Mouse (Mus musculus) kidney, embryonic 16.5 days (tissue): ENCODE measurements around the gene Slc8b1. TPM values are rescaled to one million over a fixed set of nuclear protein-coding genes. Genes with fewer than 3 reads are reported as not detected.

Source experiments
- ATAC-seq: fragments of 200-750 bp; cut with Nextera tagmentation; 2 replicates; pipeline ENCODE4 v1.8.0; 2017; ENCODE audit warnings: moderate TSS enrichment; ENCODE audit not compliant: low FRiP score, low TSS enrichment
- H3K27ac ChIP-seq: fragments of 300-500 bp; sonication (generic); 2 replicates; pipeline ENCODE4 v1.5.1; 2014; ENCODE audit warnings: low read length
- H3K27me3 ChIP-seq: fragments of 300-500 bp; sonication (generic); 2 replicates; pipeline ENCODE4 v1.6.1; 2014; ENCODE audit warnings: low read length, control low read depth, mixed read lengths; ENCODE audit not compliant: insufficient read depth
- H3K36me3 ChIP-seq: fragments of 300-500 bp; sonication (generic); 2 replicates; pipeline ENCODE4 v1.6.1; 2014; ENCODE audit warnings: low read length, control low read depth, mixed read lengths; ENCODE audit not compliant: insufficient read depth
- H3K4me1 ChIP-seq: fragments of 300-500 bp; sonication (generic); 2 replicates; pipeline ENCODE4 v1.6.1; 2014; ENCODE audit warnings: low read length, control low read depth, mixed read lengths; ENCODE audit not compliant: insufficient read depth
- H3K4me2 ChIP-seq: fragments of 300-500 bp; sonication (generic); replicated peaks from 2 replicates; pipeline ENCODE4 v1.6.1; 2014; ENCODE audit warnings: low read depth, low read length
- H3K4me3 ChIP-seq: fragments of 300-500 bp; sonication (generic); 2 replicates; pipeline ENCODE4 v1.5.1; 2014; ENCODE audit warnings: mild to moderate bottlenecking, low read length
- H3K9ac ChIP-seq: fragments of 300-500 bp; sonication (generic); replicated peaks from 2 replicates; pipeline ENCODE4 v1.6.1; 2014; ENCODE audit warnings: low read length
- H3K9me3 ChIP-seq: fragments of 300-500 bp; sonication (generic); 2 replicates; pipeline ENCODE4 v1.6.1; 2016; ENCODE audit warnings: low read length, control low read depth
- WGBS: fragments of 180-500 bp; shearing (Covaris S2); extraction: QIAGEN DNeasy Blood & Tissue Kit; methylation state at CpG from one replicate; pipeline ENCODE4 v1.1.7; 2014; 5-methylcytosine and 5-hydroxymethylcytosine counted together
- polyA plus RNA-seq: library from polyadenylated mRNA; unstranded; fragments of >200 nt; fragmentation: Nextera tagmentation; extraction: Ambion mirVana; gene quantifications from 2 replicates; pipeline ENCODE4 v1.2.1, GENCODE M21; 2015

Slc8b1 gene
- polyA plus RNA-seq, 1 experiment from 2014 or later: 10.1 TPM

DNA sequence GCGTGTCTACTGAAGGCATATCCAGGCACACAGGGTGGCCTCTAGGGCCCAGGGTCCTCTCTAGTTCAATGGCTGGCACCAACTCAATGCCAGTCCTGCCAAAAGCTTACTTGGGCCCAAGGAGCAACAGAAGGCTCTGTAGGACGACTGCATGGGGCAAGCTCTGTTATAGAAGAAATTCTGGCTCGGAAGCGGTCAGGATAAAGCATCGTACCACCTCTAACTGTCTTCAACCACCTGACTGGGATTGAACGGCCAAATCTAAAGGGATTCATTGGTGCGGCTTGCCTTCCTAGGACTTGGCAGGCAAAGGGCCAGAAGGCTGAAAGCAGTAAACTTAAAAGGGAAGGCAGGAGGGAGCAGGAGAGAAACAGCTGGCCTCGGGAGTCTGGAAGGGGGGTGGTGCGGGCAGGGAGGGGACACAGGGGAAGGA is 57.4 kb downstream of the Slc8b1 start:
- H3K27ac ChIP-seq: peak overlapping the region; percentile 76; the same call in 1 of the 2 replicates
- no peak overlapping the region for H3K4me3 ChIP-seq
- H3K4me1 ChIP-seq: peaks cover 86% of the 10 kb centered on the region
- no peak overlapping the region for H3K4me2 ChIP-seq
- no peaks in the 10 kb centered on the region for H3K9me3 ChIP-seq
- peak overlapping the region; percentile 25; the same call in 1 of the 2 replicates for H3K9ac ChIP-seq
- 48% methylated on average over 9 of the region's 9 CpGs for WGBS
- no peak for ATAC-seq
- H3K27me3 ChIP-seq: no peaks in the 10 kb centered on the region
- peaks cover 2% of the 10 kb centered on the region; the same call in 1 of the 2 replicates for H3K36me3 ChIP-seq

DNA sequence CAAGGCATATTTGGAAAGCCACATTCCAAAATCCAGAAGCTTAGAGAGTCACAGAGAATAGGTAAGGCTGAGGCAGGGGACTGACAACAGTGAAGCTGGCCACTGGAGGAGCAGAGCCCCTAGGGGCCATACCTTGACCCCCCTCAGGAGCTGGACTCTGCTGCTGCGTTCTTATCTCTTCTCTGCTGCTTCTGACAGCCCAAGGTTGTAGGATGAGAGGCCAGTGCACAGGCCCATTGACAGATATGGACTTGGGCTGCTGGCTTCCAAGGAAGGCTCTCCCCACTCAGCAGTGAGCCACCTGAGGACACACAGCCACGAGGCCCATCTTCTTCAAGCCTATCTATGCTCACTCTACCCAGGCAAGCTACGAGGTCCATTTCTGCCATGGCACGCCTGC is 58.0 kb downstream of the Slc8b1 start:
- H3K4me3 ChIP-seq: no peak overlapping the region
- no peak overlapping the region for H3K27ac ChIP-seq
- peaks cover 80% of the 10 kb centered on the region for H3K4me1 ChIP-seq
- no peak overlapping the region for H3K4me2 ChIP-seq
- H3K36me3 ChIP-seq: peaks cover 4% of the 10 kb centered on the region; the same call in 1 of the 2 replicates
- no peaks in the 10 kb centered on the region for H3K9me3 ChIP-seq
- no peaks in the 10 kb centered on the region for H3K27me3 ChIP-seq
- no peak for ATAC-seq
- H3K9ac ChIP-seq: no peak overlapping the region
- WGBS: 82% methylated on average over 4 of the region's 4 CpGs

DNA sequence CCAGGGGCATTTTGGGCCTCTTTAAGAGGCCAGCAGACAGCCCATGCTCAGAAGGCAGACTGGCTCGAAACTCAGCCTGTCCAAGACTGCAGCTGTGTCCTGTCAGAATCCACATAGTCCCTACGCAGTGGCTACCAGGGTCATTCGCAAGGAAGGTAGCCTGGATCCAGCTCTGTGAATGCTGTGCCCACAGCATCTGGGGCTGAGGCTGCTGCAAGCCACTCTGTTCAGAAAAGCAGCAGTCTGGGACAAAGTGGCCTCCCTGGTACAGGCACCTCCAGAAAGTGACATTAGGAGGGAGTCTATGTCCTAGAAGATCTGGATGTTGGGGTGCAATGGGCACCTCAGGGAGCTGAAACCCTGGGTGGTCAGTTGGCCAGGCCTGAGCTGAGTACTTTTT is 58.8 kb downstream of the Slc8b1 start:
- no peak overlapping the region for H3K27ac ChIP-seq
- ATAC-seq: no peak
- no peak overlapping the region for H3K4me3 ChIP-seq
- peaks cover 4% of the 10 kb centered on the region; the same call in 1 of the 2 replicates for H3K36me3 ChIP-seq
- H3K27me3 ChIP-seq: no peaks in the 10 kb centered on the region
- WGBS: 66% methylated on average over 3 of the region's 3 CpGs
- no peaks in the 10 kb centered on the region for H3K9me3 ChIP-seq
- no peak overlapping the region for H3K4me2 ChIP-seq
- peaks cover 74% of the 10 kb centered on the region for H3K4me1 ChIP-seq
- no peak overlapping the region for H3K9ac ChIP-seq

DNA sequence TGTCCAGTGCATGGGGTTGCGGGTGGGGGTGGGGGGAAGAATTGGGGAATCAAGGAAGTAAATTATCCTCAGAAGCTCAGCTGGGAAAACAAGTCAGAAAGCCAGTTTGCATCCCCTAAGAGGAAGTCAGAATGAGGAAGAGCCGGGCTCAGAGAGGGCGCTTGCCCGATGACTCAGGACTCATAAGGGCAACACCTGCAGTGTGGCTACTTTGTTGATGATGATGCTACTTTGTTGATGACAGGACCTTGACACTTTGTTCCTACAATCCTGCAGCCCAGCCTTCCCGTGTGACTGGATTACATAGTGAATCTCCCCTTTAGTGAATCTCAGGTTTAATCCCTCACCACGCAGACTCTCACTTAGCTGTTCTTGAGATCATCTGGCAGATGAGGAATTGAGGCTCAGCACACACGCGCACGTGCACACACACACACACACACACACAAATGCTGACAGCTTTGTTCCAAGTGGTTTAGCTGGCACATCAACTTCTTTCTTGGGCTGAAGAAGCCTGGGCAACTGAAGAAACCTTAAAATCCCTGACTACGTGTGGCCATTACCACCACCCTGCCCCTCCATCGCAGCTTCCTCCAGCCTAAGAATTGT is 59.4 kb downstream of the Slc8b1 start:
- Histone ChIP-seq H3K27ac (peak overlapping the region; percentile 66; the same call in 1 of the 2 replicates), H3K9ac (no peak overlapping the region), H3K27me3 (no peaks in the 10 kb centered on the region), H3K4me1 (peaks cover 68% of the 10 kb centered on the region), H3K36me3 (peaks cover 4% of the 10 kb centered on the region; the same call in 1 of the 2 replicates), H3K9me3 (no peaks in the 10 kb centered on the region), H3K4me2 (no peak overlapping the region), H3K4me3 (no peak overlapping the region)
- WGBS: 69% methylated on average over 11 of the region's 11 CpGs
- ATAC-seq: no peak

DNA sequence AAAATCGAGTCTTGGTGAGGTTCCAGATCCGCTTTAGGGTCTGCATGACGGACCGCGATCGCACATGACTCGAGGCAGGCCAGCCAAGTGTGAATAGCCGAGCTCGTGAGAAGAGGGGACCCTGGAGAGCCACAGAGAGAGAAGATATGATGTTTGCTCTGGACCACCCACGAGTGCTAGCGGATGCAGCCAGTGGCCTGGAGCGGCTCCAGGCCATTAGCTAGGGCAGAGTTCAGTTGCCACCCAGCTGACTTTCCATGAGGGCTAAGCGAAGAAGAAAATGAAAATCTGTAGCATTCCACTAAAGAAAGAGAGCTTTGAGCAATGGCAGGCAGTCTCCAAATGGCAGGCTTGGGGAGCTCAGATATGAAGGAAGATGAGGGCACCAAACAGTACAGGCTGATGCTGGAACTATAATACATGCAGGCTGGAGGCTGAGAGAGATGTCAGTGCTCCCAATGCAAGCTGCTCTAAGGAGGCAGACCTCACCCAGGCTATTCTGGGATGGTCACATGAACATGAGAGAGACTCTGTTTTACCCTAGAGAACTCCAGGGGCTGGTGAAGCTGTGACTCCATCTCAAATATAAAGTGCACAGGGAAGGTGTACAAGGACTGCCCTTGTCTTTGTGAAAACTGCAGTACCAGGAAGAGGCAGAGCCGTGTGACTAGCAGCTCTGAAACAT is 60.2 kb downstream of the Slc8b1 start:
- no peak overlapping the region for H3K9ac ChIP-seq
- H3K36me3 ChIP-seq: peaks cover 4% of the 10 kb centered on the region; the same call in 1 of the 2 replicates
- 18% methylated on average over 14 of the region's 14 CpGs for WGBS
- no peak overlapping the region for H3K4me2 ChIP-seq
- H3K4me3 ChIP-seq: no peak overlapping the region
- ATAC-seq: peak; percentile 66
- no peaks in the 10 kb centered on the region for H3K9me3 ChIP-seq
- H3K4me1 ChIP-seq: peaks cover 60% of the 10 kb centered on the region
- H3K27ac ChIP-seq: peak overlapping the region; percentile 66
- no peaks in the 10 kb centered on the region for H3K27me3 ChIP-seq

DNA sequence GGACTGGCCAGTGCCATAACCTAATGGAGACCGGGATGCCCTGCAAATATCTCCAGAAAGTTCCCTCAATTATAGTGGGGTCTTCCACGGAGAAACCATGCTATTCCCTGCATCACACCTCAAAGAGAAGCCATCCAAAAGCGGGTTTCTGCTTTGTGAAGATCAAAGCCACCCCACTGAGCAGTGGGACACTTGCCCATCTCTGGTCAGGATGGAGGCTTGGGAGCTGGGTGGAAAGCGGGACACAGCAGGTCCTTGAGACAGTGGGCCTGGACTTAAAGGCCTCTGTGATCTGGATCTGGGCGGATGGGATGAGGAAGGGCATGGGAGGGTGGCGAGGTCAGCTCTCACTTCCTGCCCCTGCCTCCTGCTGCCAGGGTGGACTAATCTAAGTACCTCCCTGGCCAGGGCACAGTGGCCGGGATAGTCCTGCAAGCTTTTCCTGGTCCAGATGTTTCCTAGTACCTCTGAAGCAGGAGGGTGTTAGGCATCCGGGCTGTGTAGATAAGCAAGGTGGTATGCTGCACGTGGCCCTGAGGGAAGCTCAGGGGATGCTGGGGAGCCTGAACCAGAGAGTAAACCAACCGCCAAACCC is 63.6 kb downstream of the Slc8b1 start:
- no peak overlapping the region for H3K27ac ChIP-seq
- no peak overlapping the region for H3K4me2 ChIP-seq
- H3K9ac ChIP-seq: no peak overlapping the region
- H3K4me3 ChIP-seq: no peak overlapping the region
- ATAC-seq: no peak
- peaks cover 4% of the 10 kb centered on the region; the same call in 1 of the 2 replicates for H3K36me3 ChIP-seq
- no peaks in the 10 kb centered on the region for H3K9me3 ChIP-seq
- no peaks in the 10 kb centered on the region for H3K27me3 ChIP-seq
- peaks cover 55% of the 10 kb centered on the region for H3K4me1 ChIP-seq
- WGBS: 72% methylated on average over 10 of the region's 10 CpGs

DNA sequence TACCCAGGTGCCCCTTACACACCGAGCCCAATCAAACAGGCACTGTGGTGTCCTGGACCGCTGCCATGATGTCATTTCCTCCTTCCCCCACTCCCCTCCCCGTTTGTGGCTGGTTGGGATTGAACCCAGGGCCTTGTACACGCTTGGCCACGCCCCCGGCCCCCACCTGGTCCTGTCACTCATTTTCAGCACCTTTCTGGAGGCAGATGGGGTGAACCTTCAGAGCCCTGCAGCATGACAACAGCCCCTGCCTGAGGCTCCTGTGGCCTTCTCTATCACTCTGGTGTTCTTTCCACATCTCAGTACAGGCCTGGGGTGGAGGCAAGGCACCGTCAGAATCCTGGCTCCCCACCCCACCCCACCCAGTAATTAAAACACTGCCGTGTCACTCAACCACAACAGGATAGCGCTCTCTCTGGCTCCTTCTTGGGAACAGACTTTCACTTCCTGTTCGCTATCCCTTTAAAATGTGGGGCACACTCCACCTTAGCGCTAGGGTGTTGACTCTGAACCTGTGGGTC is 65.9 kb downstream of the Slc8b1 start:
- no peak for ATAC-seq
- Histone ChIP-seq H3K9me3 (no peaks in the 10 kb centered on the region), H3K36me3 (peaks cover 4% of the 10 kb centered on the region; the same call in 1 of the 2 replicates), H3K4me2 (no peak overlapping the region), H3K27me3 (no peaks in the 10 kb centered on the region), H3K4me1 (peaks cover 55% of the 10 kb centered on the region), H3K4me3 (no peak overlapping the region), H3K27ac (no peak overlapping the region), H3K9ac (no peak overlapping the region)
- 63% methylated on average over 11 of the region's 11 CpGs for WGBS

DNA sequence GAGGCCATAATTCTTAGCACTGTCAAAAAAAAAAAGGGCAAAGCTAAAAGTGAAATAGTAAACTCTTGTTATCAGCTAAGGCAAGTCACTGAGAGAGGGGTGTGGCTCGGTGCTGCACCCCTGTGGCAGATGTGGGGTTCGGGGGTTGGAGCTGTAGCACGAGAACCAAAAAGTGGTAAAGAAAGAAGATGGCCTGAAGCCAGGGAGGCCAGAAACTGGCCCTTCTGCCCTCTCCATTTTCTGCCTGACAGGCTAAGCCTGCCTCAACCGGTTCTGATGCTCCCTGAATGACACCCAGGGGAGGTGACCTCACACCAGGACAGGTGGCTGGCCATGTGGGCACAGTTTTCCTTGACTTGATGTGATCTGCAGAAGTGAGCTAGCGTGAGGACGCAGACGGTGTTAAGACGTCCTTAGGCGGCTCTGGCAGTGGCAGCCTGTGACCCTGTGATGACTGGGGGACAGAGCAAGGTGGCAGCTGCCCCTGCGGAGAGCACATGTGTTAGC is 67.0 kb downstream of the Slc8b1 start:
- Histone ChIP-seq H3K9ac (peak overlapping the region; percentile 13; the same call in 1 of the 2 replicates), H3K9me3 (no peaks in the 10 kb centered on the region), H3K27ac (peak overlapping the region; percentile 92), H3K27me3 (no peaks in the 10 kb centered on the region), H3K4me1 (peaks cover 52% of the 10 kb centered on the region), H3K36me3 (peaks cover 10% of the 10 kb centered on the region), H3K4me3 (no peak overlapping the region), H3K4me2 (no peak overlapping the region)
- peak; percentile 41 for ATAC-seq
- WGBS: 33% methylated on average over 10 of the region's 10 CpGs

DNA sequence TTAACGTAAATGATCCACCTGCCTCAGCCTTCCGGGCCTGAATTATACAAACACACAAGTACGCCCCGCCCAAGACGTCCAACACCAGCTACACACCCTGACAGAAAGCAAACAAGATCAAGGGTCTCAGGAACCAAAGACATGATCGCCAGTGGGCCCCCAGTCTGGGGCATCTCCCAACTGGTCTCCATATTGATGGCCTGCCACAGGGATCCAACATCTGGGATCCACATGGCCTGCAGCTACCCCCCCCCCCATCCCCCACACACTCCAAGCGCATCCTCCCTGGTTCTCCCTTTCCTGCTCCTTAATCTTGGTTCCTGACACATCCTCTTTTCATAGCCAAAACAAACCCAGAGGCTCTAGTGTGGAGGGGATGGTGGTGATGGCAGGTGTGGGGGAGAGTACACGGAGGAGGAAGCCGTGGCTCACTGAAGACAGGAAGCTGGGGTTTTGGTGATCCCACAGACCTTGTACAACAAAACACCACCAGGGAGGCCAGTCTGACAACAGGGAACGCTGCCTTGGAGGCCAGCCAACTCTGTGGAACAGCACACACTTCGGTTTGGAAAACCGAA is 67.6 kb downstream of the Slc8b1 start:
- H3K4me2 ChIP-seq: peak overlapping the region; percentile 42
- H3K27ac ChIP-seq: peak overlapping the region; percentile 92
- H3K27me3 ChIP-seq: no peaks in the 10 kb centered on the region
- peak overlapping the region; percentile 33 for H3K9ac ChIP-seq
- peaks cover 52% of the 10 kb centered on the region for H3K4me1 ChIP-seq
- ATAC-seq: peak; percentile 55
- WGBS: 19% methylated on average over 12 of the region's 12 CpGs
- H3K4me3 ChIP-seq: no peak overlapping the region
- no peaks in the 10 kb centered on the region for H3K9me3 ChIP-seq
- peaks cover 10% of the 10 kb centered on the region for H3K36me3 ChIP-seq
